Mouse (Mus musculus) bone marrow macrophage, adult 2 months (primary cell): ENCODE measurements at regions not wholly inside any gene's neighbourhood (a gene's known extent, or its start where the extent isn't known, plus 50 kb on each side); places are given as distances from the start of the nearest gene placed in this dataset.

ENCODE experiments used
- CTCF ChIP-seq: IDR thresholded peaks from 2 replicates; pipeline ENCODE4 v1.5.1; 2012; ENCODE audit warnings: low read depth, mild to moderate bottlenecking, low read length, moderate library complexity
- POLR2A ChIP-seq: IDR thresholded peaks from 2 replicates; pipeline ENCODE4 v1.6.1; 2012; ENCODE audit warnings: mild to moderate bottlenecking, low read depth, low read length, borderline replicate concordance

DNA sequence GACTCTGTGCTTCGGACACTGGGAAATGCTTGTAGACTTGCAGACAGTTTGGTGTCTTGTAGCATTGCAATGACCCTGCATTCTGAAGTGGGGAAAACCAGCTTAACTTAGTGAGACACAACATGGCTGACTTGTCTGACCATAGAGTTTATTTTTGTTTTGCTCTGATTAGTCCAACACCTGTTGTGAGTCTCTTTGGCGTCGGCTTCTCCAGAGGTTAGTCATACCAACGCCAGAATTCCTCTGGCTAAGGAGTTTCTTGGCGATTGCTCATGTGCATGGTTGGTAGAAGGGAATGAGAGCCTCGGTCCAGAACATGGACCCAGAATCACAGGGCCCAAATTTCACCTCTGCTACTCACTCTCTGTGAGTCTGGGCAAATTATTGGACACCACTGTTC lies 82.9 kb upstream of the Armc2 start:
- TF ChIP-seq CTCF = no peak
- TF ChIP-seq POLR2A = no peak
